Mouse (Mus musculus) megakaryocyte, embryonic 14.5 days (primary cell): ENCODE data around the gene Pld6. TPM values are rescaled to one million over a fixed set of nuclear protein-coding genes. Genes with fewer than 3 reads are reported as not detected.

Source experiments
- H3K27me3 ChIP-seq: replicated peaks from 2 replicates; pipeline ENCODE3; 2012; ENCODE audit warnings: inconsistent platforms
- H3K36me3 ChIP-seq: replicated peaks from 2 replicates; pipeline ENCODE3; 2012; ENCODE audit warnings: low read length, inconsistent platforms, mixed read lengths
- H3K4me1 ChIP-seq: 2 replicates; pipeline ENCODE4 v1.6.1; 2012; ENCODE audit warnings: inconsistent platforms
- H3K4me3 ChIP-seq: replicated peaks from 2 replicates; pipeline ENCODE3; 2012; ENCODE audit warnings: moderate library complexity, mild to moderate bottlenecking, inconsistent platforms
- H3K9me3 ChIP-seq: 2 replicates; pipeline ENCODE4 v1.6.1; 2012; ENCODE audit warnings: inconsistent platforms
- FLI1 ChIP-seq: IDR thresholded peaks from 2 replicates; pipeline ENCODE4 v1.6.1; 2012; ENCODE audit warnings: low read length, inconsistent platforms, mixed read lengths
- GATA1 ChIP-seq: IDR thresholded peaks from 3 replicates; pipeline ENCODE4 v1.6.1; 2012; ENCODE audit warnings: mixed read lengths, low read length, inconsistent platforms, borderline replicate concordance
- polyA plus RNA-seq: library from polyadenylated mRNA; stranded (reverse); fragments of >175 nt; gene quantifications from 2 replicates; pipeline ENCODE4 v1.2.3, GENCODE M21; 2012; ENCODE audit warnings: low replicate concordance; ENCODE audit not compliant: insufficient read depth

Gene Pld6
- polyA plus RNA-seq, 1 experiment: 0.43 TPM

GRCm38 (mm10) chr11:59758191-59758985 lies 29.1 kb downstream of the Pld6 start:
- peaks cover 76% of the 10 kb centered on the region for H3K4me1 ChIP-seq
- peak overlapping the region; percentile 74 for H3K4me3 ChIP-seq
- no peaks in the 10 kb centered on the region for H3K9me3 ChIP-seq
- TF ChIP-seq FLI1 (no peak), GATA1 (no peak)
- peaks cover 97% of the 10 kb centered on the region for H3K36me3 ChIP-seq
- no peaks in the 10 kb centered on the region for H3K27me3 ChIP-seq

GRCm38 (mm10) chr11:59756351-59756750 lies 31.1 kb downstream of the Pld6 start:
- Histone ChIP-seq H3K27me3 (no peaks in the 10 kb centered on the region), H3K4me1 (peaks cover 62% of the 10 kb centered on the region), H3K36me3 (peaks cover 98% of the 10 kb centered on the region), H3K9me3 (no peaks in the 10 kb centered on the region), H3K4me3 (no peak overlapping the region)
- TF ChIP-seq FLI1 (no peak), GATA1 (no peak)

- Histone ChIP-seq H3K36me3 (peaks cover 98% of the 10 kb centered on the region), H3K4me3 (no peak overlapping the region)
- no peak for TF ChIP-seq GATA1
- TF ChIP-seq FLI1: no peak
These were observed 32.9 kb downstream of the Pld6 start for GRCm38 (mm10) chr11:59754504-59754903.

GRCm38 (mm10) chr11:59749050-59749449 lies 38.4 kb downstream of the Pld6 start:
- peaks cover 14% of the 10 kb centered on the region; the same call in 1 of the 2 replicates for H3K4me1 ChIP-seq
- H3K9me3 ChIP-seq: no peaks in the 10 kb centered on the region
- peaks cover 95% of the 10 kb centered on the region for H3K36me3 ChIP-seq
- no peak for TF ChIP-seq GATA1
- no peak for TF ChIP-seq FLI1
- H3K27me3 ChIP-seq: no peaks in the 10 kb centered on the region
- H3K4me3 ChIP-seq: no peak overlapping the region

More at GRCm38 (mm10) chr11:59754504-59754903, 32.9 kb downstream of the Pld6 start:
- Histone ChIP-seq H3K4me1 (peaks cover 44% of the 10 kb centered on the region), H3K27me3 (no peaks in the 10 kb centered on the region), H3K9me3 (no peaks in the 10 kb centered on the region)

GRCm38 (mm10) chr11:59746614-59747013 lies 40.8 kb downstream of the Pld6 start:
- Histone ChIP-seq H3K27me3 (no peaks in the 10 kb centered on the region), H3K36me3 (peaks cover 95% of the 10 kb centered on the region), H3K4me3 (no peak overlapping the region), H3K4me1 (peaks cover 16% of the 10 kb centered on the region; the same call in 1 of the 2 replicates), H3K9me3 (no peaks in the 10 kb centered on the region)
- no peak for TF ChIP-seq GATA1
- no peak for TF ChIP-seq FLI1

- Histone ChIP-seq H3K4me1 (peaks cover 15% of the 10 kb centered on the region; the same call in 1 of the 2 replicates), H3K9me3 (no peaks in the 10 kb centered on the region), H3K4me3 (no peak overlapping the region), H3K27me3 (no peaks in the 10 kb centered on the region), H3K36me3 (peaks cover 95% of the 10 kb centered on the region)
- TF ChIP-seq FLI1: no peak
These were observed 41.6 kb downstream of the Pld6 start for GRCm38 (mm10) chr11:59745851-59746250.

GRCm38 (mm10) chr11:59744374-59744773 lies 43.1 kb downstream of the Pld6 start:
- no peaks in the 10 kb centered on the region for H3K9me3 ChIP-seq
- no peaks in the 10 kb centered on the region for H3K27me3 ChIP-seq
- H3K36me3 ChIP-seq: peaks cover 95% of the 10 kb centered on the region
- H3K4me3 ChIP-seq: no peak overlapping the region
- TF ChIP-seq FLI1 (no peak), GATA1 (no peak)
- H3K4me1 ChIP-seq: peaks cover 24% of the 10 kb centered on the region

- Histone ChIP-seq H3K9me3 (no peaks in the 10 kb centered on the region), H3K27me3 (no peaks in the 10 kb centered on the region), H3K36me3 (peaks cover 95% of the 10 kb centered on the region), H3K4me3 (no peak overlapping the region), H3K4me1 (peaks cover 31% of the 10 kb centered on the region)
- no peak for TF ChIP-seq FLI1
- TF ChIP-seq GATA1: no peak
These were observed 43.7 kb downstream of the Pld6 start for GRCm38 (mm10) chr11:59743712-59744111.

- TF ChIP-seq FLI1 (no peak), GATA1 (no peak)
- Histone ChIP-seq H3K27me3 (no peaks in the 10 kb centered on the region), H3K4me1 (peaks cover 33% of the 10 kb centered on the region), H3K4me3 (no peak overlapping the region), H3K36me3 (peaks cover 95% of the 10 kb centered on the region), H3K9me3 (no peaks in the 10 kb centered on the region)
These were observed 44.1 kb downstream of the Pld6 start for GRCm38 (mm10) chr11:59743307-59743706.

- H3K27me3 ChIP-seq: no peaks in the 10 kb centered on the region
- H3K36me3 ChIP-seq: peaks cover 99% of the 10 kb centered on the region
- H3K9me3 ChIP-seq: no peaks in the 10 kb centered on the region
- peaks cover 39% of the 10 kb centered on the region for H3K4me1 ChIP-seq
- no peak overlapping the region for H3K4me3 ChIP-seq
- TF ChIP-seq GATA1 (no peak), FLI1 (no peak)
These were observed 45.5 kb downstream of the Pld6 start for GRCm38 (mm10) chr11:59741915-59742314.

GRCm38 (mm10) chr11:59739996-59740395 lies 47.4 kb downstream of the Pld6 start:
- no peak for TF ChIP-seq GATA1
- TF ChIP-seq FLI1: no peak
- peaks cover 100% of the 10 kb centered on the region for H3K36me3 ChIP-seq
- H3K4me1 ChIP-seq: peaks cover 39% of the 10 kb centered on the region
- H3K27me3 ChIP-seq: no peaks in the 10 kb centered on the region
- H3K4me3 ChIP-seq: no peak overlapping the region
- no peaks in the 10 kb centered on the region for H3K9me3 ChIP-seq
